Mouse (Mus musculus) small intestine, adult 2 months (tissue): ENCODE measurements around the gene Tchp.

Source experiments
- CTCF ChIP-seq: fragments of 200-500 bp; IDR thresholded peaks from 2 replicates; pipeline ENCODE4 v1.5.1; 2012; ENCODE audit warnings: low read depth, mild to moderate bottlenecking, control low read depth, inconsistent platforms, low read length, moderate library complexity, mixed read lengths; ENCODE audit not compliant: insufficient replicate concordance, insufficient read length; ENCODE audit errors: extremely low read depth
- POLR2A ChIP-seq: fragments of 200-500 bp; IDR thresholded peaks from 2 replicates; pipeline ENCODE4 v1.6.1; 2012; ENCODE audit warnings: low read depth, mild to moderate bottlenecking, control low read depth, inconsistent platforms, low read length, moderate library complexity

GRCm38 (mm10) chr5:114674594-114674993, 33.0 kb upstream of the Tchp start:
- TF ChIP-seq POLR2A, result no peak
- TF ChIP-seq CTCF, result no peak
